Comparison of ENCODE assay signal across 8 mouse cellular contexts in the genomic region with DNA sequence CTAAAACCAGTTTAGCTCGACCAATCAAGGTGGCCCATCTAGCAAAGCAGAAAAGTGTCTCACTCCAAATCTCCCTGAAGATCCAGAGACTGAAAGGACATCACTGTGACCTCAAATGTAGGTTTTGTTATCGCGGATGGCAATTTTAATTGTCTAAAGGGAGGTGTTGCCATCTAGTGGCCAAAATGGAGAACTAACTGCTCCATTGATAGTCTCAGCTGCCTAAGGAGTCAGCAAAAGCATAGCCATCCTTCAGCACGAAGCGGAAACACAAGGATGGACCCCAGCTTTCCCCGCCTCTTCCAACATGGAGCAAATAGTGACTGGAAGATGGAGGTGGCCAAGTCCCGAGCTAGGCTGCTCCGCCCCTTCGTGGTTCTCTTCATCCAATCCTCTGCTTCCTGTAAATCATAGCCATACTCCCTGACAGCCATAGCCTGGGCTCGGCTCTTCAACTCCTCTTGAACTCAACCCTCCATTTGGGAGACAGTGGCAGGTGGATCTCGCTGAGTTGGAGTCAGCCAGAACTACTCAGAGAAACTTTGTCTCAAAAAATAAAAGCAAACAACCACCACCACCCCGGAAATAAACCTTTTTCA. TPM values are rescaled to one million over a fixed set of nuclear protein-coding genes. Genes with fewer than 3 reads are reported as not detected.
A peak's percentile ranks its signal among the peaks of the same experiment; 100 is the strongest.
DNase-seq lines count a peak whose midpoint lies in the region; ATAC-seq and TF ChIP-seq lines count a peak whose summit lies in the region.

No protein-coding gene starts in this region.

- TF ChIP-seq RAD21 in MEL (IDR thresholded peaks at IDR 0.05; ENCODE audit: low read depth, low read length) = peak; percentile 64

- peak; percentile 96 for TF ChIP-seq CTCF in heart, adult 2 months (IDR thresholded peaks at IDR 0.05)
- TF ChIP-seq CTCF in MEL (IDR thresholded peaks at IDR 0.05 in 2 of 3, conservative IDR thresholded peaks at IDR 0.05 in 1 of 3; ENCODE audit: control insufficient read depth in 1 of 3, insufficient read depth in 1 of 3, low read depth in 2 of 3, low read length in 3 of 3, poor library complexity in 1 of 3, severe bottlenecking in 1 of 3) = peak; percentile 20 to 63 (median 62); a peak in 5 of 6 replicates

- no peak overlapping the region for H3K4me3 ChIP-seq in heart, adult 2 months
- no peak overlapping the region for H3K4me3 ChIP-seq in heart, embryonic 10.5 days
- 0 out of 4 replicates have a peak overlapping the region, but pooled peaks of 1 of the 2 experiments have one; percentile 29 for H3K4me3 ChIP-seq in MEL (ENCODE audit: control insufficient read depth in 1 of 2, insufficient read depth in 1 of 2, low read depth in 2 of 2, low read length in 2 of 2)
- no peak overlapping the region for H3K4me3 ChIP-seq in hindbrain, embryonic 14.5 days (replicated peaks; ENCODE audit: low read length)
- no peak overlapping the region for H3K4me3 ChIP-seq in midbrain, embryonic 16.5 days (ENCODE audit: low read depth, low read length)

- TF ChIP-seq POLR2A in heart, adult 2 months (IDR thresholded peaks at IDR 0.05; ENCODE audit: insufficient read depth, low read depth, low read length) = no peak
- no peak for TF ChIP-seq POLR2A in MEL (IDR thresholded peaks at IDR 0.05; ENCODE audit: control insufficient read depth in 1 of 2, insufficient read depth in 1 of 2, low read depth in 1 of 2, low read length in 2 of 2, poor library complexity in 1 of 2)

- TF ChIP-seq EP300 in heart, adult 2 months (IDR thresholded peaks at IDR 0.05; ENCODE audit: insufficient read depth, low read depth, low read length) = 0 out of 2 replicates have a peak, but pooled peaks have one; percentile 36
- no peak for TF ChIP-seq EP300 in MEL (IDR thresholded peaks at IDR 0.05; ENCODE audit: low read depth in 1 of 2, low read length in 2 of 2)

- no peak overlapping the region for H3K27ac ChIP-seq in heart, adult 2 months
- H3K27ac ChIP-seq in heart, embryonic 10.5 days = no peak overlapping the region
- no peak overlapping the region for H3K27ac ChIP-seq in MEL (ENCODE audit: control insufficient read depth, low read depth, low read length)
- no peak overlapping the region for H3K27ac ChIP-seq in hindbrain, embryonic 14.5 days
- H3K27ac ChIP-seq in midbrain, embryonic 16.5 days (ENCODE audit: low read length) = no peak overlapping the region

- 26% methylated on average over 12 of the region's 12 CpGs for WGBS in heart, adult 2 months
- 27% methylated on average over 12 of the region's 12 CpGs for WGBS in heart, embryonic 10.5 days
- WGBS in hindbrain, embryonic 14.5 days = 27% methylated on average over 12 of the region's 12 CpGs
- 31% methylated on average over 12 of the region's 12 CpGs for WGBS in midbrain, embryonic 16.5 days

- no peaks in the 10 kb centered on the region for H3K27me3 ChIP-seq in heart, adult 2 months (ENCODE audit: control insufficient read depth, insufficient read depth, low read length)
- no peaks in the 10 kb centered on the region for H3K27me3 ChIP-seq in heart, embryonic 10.5 days (ENCODE audit: insufficient read depth, poor library complexity, severe bottlenecking)
- no peaks in the 10 kb centered on the region; a peak in 2 of 4 replicates for H3K27me3 ChIP-seq in MEL (ENCODE audit: control insufficient read depth in 1 of 2, insufficient read depth in 2 of 2, low read length in 2 of 2)
- H3K27me3 ChIP-seq in hindbrain, embryonic 14.5 days (ENCODE audit: control insufficient read depth, insufficient read depth, low read length) = no peaks in the 10 kb centered on the region
- H3K27me3 ChIP-seq in midbrain, embryonic 16.5 days (ENCODE audit: control insufficient read depth, insufficient read depth, low read depth, low read length) = no peaks in the 10 kb centered on the region; the same call in none of the 2 replicates

- H3K9me3 ChIP-seq in heart, embryonic 10.5 days = no peaks in the 10 kb centered on the region
- no peaks in the 10 kb centered on the region for H3K9me3 ChIP-seq in MEL (replicated peaks; ENCODE audit: insufficient read depth, low read length)
- no peaks in the 10 kb centered on the region for H3K9me3 ChIP-seq in hindbrain, embryonic 14.5 days (ENCODE audit: control insufficient read depth, low read length)
- H3K9me3 ChIP-seq in midbrain, embryonic 16.5 days (replicated peaks; ENCODE audit: control insufficient read depth, low read length, poor library complexity, severe bottlenecking) = no peaks in the 10 kb centered on the region

- no peaks in the 10 kb centered on the region for H3K79me2 ChIP-seq in heart, adult 2 months (replicated peaks; ENCODE audit: control insufficient read depth, insufficient read depth, low read length)
- no peaks in the 10 kb centered on the region for H3K79me2 ChIP-seq in MEL (ENCODE audit: control insufficient read depth, insufficient read depth, low read length, poor library complexity)

- no peaks in the 10 kb centered on the region for H3K36me3 ChIP-seq in heart, adult 2 months (ENCODE audit: control insufficient read depth, insufficient read depth, low read length)
- no peaks in the 10 kb centered on the region for H3K36me3 ChIP-seq in heart, embryonic 10.5 days
- no peaks in the 10 kb centered on the region for H3K36me3 ChIP-seq in MEL (ENCODE audit: control insufficient read depth in 1 of 2, insufficient read depth in 2 of 2, low read length in 2 of 2)
- H3K36me3 ChIP-seq in hindbrain, embryonic 14.5 days (replicated peaks; ENCODE audit: control insufficient read depth, insufficient read depth) = no peaks in the 10 kb centered on the region
- H3K36me3 ChIP-seq in midbrain, embryonic 16.5 days (ENCODE audit: control insufficient read depth, insufficient read depth, low read length) = no peaks in the 10 kb centered on the region

- intact Hi-C loops in heart, adult 2 months (cut with DNase I) = loop anchor here (5.0 kb wide), 2 partner anchors 146 to 226 kb away; no protein-coding TSS in a partner anchor
- intact Hi-C loops in left cerebral cortex, postnatal 36 days (cut with DNase I) = loop anchor here (5.0 kb wide), 2 partner anchors 211 to 226 kb away; no protein-coding TSS in a partner anchor

- no peak overlapping the region for H3K9ac ChIP-seq in heart, adult 2 months (ENCODE audit: low read depth, low read length)
- no peak overlapping the region for H3K9ac ChIP-seq in MEL (ENCODE audit: control insufficient read depth, low read depth, low read length, poor library complexity, severe bottlenecking)
- no peak overlapping the region for H3K9ac ChIP-seq in hindbrain, embryonic 14.5 days
- no peak overlapping the region for H3K9ac ChIP-seq in midbrain, embryonic 16.5 days (ENCODE audit: low read depth, low read length)

- ATAC-seq in hindbrain, embryonic 14.5 days (ENCODE audit: low FRiP score) = 0 out of 2 replicates have a peak, but pooled peaks have one; percentile 40
- peak; percentile 85 for ATAC-seq in midbrain, embryonic 16.5 days

- no peak overlapping the region for H3K4me2 ChIP-seq in hindbrain, embryonic 14.5 days (replicated peaks)
- no peak overlapping the region for H3K4me2 ChIP-seq in midbrain, embryonic 16.5 days (ENCODE audit: low read length)

- peak in 1 of 2 experiments; percentile 25 for DNase-seq in heart, adult 2 months
- no peak for DNase-seq in heart, embryonic 10.5 days (ENCODE audit: low spot score)
- peak; percentile 66 for DNase-seq in MEL (ENCODE audit: low read depth, low spot score)
- DNase-seq in embryo, embryonic 11 days = peak; percentile 78
- peak; percentile 86 for DNase-seq in hindbrain, embryonic 14.5 days (ENCODE audit: low spot score)
- peak; percentile 44 to 50 for DNase-seq in left cerebral cortex, postnatal 36 days (ENCODE audit: low spot score in 2 of 2)
- DNase-seq in ovary, postnatal 14 days (ENCODE audit: low spot score) = no peak

- no peaks in the 10 kb centered on the region; the same call in 1 of the 2 replicates for H3K4me1 ChIP-seq in heart, adult 2 months (ENCODE audit: control insufficient read depth, insufficient read depth, low read length)
- H3K4me1 ChIP-seq in heart, embryonic 10.5 days = peaks cover 9% of the 10 kb centered on the region
- H3K4me1 ChIP-seq in MEL (ENCODE audit: control insufficient read depth in 1 of 2, insufficient read depth in 2 of 2, low read length in 2 of 2) = no peaks in the 10 kb centered on the region
- H3K4me1 ChIP-seq in hindbrain, embryonic 14.5 days (replicated peaks; ENCODE audit: control insufficient read depth, insufficient read depth, low read length) = no peaks in the 10 kb centered on the region
- no peaks in the 10 kb centered on the region for H3K4me1 ChIP-seq in midbrain, embryonic 16.5 days (ENCODE audit: control insufficient read depth, insufficient read depth, low read length)

TF ChIP-seq in MEL, 35 proteins besides CTCF, POLR2A, EP300 and RAD21:
- no peak for TF ChIP-seq TCF12 (IDR thresholded peaks at IDR 0.05; ENCODE audit: low read depth, low read length)
- no peak for TF ChIP-seq E2F4 (IDR thresholded peaks at IDR 0.05; ENCODE audit: borderline replicate concordance, low read depth, low read length)
- TF ChIP-seq KAT2A (conservative IDR thresholded peaks at IDR 0.05; ENCODE audit: low read depth, low read length) = no peak
- TF ChIP-seq POLR2AphosphoS2 (IDR thresholded peaks at IDR 0.05; ENCODE audit: low read length) = no peak
- TF ChIP-seq SMC3 (IDR thresholded peaks at IDR 0.05; ENCODE audit: low read depth, low read length) = peak; percentile 66
- TF ChIP-seq ZC3H11A (IDR thresholded peaks at IDR 0.05; ENCODE audit: low read depth, low read length) = peak; percentile 32; the same call in 1 of the 2 replicates
- TF ChIP-seq BHLHE40 (IDR thresholded peaks at IDR 0.05; ENCODE audit: borderline replicate concordance, low read depth, low read length) = no peak
- no peak for TF ChIP-seq ETS1 (IDR thresholded peaks at IDR 0.05; ENCODE audit: low read depth, low read length)
- no peak for TF ChIP-seq MYC (IDR thresholded peaks at IDR 0.05; ENCODE audit: low read depth, low read length)
- TF ChIP-seq MAX (IDR thresholded peaks at IDR 0.05; ENCODE audit: low read length) = no peak
- no peak for TF ChIP-seq CHD1 (IDR thresholded peaks at IDR 0.05; ENCODE audit: low read depth, low read length)
- no peak for TF ChIP-seq POLR2AphosphoS5 (IDR thresholded peaks at IDR 0.05; ENCODE audit: borderline replicate concordance, low read depth, low read length)

RNA-seq across cellular contexts. Expression of gene Pkdcc, which starts 38.1 kb away (rescaled TPM):
- 10 to 100 TPM; 45.5 to 45.7 TPM for total RNA-seq in heart, adult 2 months (2021)
- 63.0 and 81.8 TPM in 2 replicates for polyA plus RNA-seq in heart, adult 2 months (2012; rRNA removed)
- 13.8 and 27.4 TPM in 2 replicates for polyA plus RNA-seq in heart, embryonic 10.5 days (2016; fragmentation: Nextera tagmentation; extraction: Ambion mirVana)
- total RNA-seq in MEL (2012; rRNA removed) = not detected in 2 replicates
- not detected for polyA plus RNA-seq in MEL (2012; ENCODE audit: insufficient read depth in 1 of 2, insufficient read length in 2 of 2, low read depth in 1 of 2, low replicate concordance in 2 of 2, missing spikeins in 1 of 2)
- 5.5 and 7.5 TPM in 2 replicates for polyA plus RNA-seq in hindbrain, embryonic 14.5 days (2014; fragmentation: Nextera tagmentation; extraction: Ambion mirVana)
- 10 to 100 TPM; 11.7 to 15.7 TPM for total RNA-seq in left cerebral cortex, postnatal 36 days (2021)
- polyA plus RNA-seq in midbrain, embryonic 16.5 days (2015; fragmentation: Nextera tagmentation; extraction: Ambion mirVana) = 3.9 and 4.3 TPM in 2 replicates

Comparison
In these comparisons a context has a peak if more than half of its experiments do, and no peak if none do; other contexts are left out.
1. DNase-seq: peak in MEL (single experiment), embryo, embryonic 11 days (single experiment), hindbrain, embryonic 14.5 days (single experiment) and left cerebral cortex, postnatal 36 days (2 of 2); none in heart, embryonic 10.5 days (single experiment) and ovary, postnatal 14 days (single experiment).